Mouse (Mus musculus) MEL (cell line): ENCODE data around the gene Smagp. TPM values are rescaled to one million over a fixed set of nuclear protein-coding genes. Genes with fewer than 3 reads are reported as not detected.

Experiments
- DNase-seq: peaks from one replicate; pipeline ENCODE4 v3.0.0; 2011; ENCODE audit warnings: low read depth, low spot score
- H3K27ac ChIP-seq: 2 replicates; pipeline ENCODE4 v1.5.1; 2012; ENCODE audit warnings: low read depth, mild to moderate bottlenecking, control low read depth, low read length, moderate library complexity; ENCODE audit not compliant: control insufficient read depth
- H3K27me3 ChIP-seq, 2 experiments: fragments of 150-350 bp in 1 of 2; sonication (generic) in 1 of 2; 2 replicates each; pipeline ENCODE4 v1.6.1; 2012; ENCODE audit warnings: low read length in 2 of 2, mild to moderate bottlenecking in 2 of 2, improper control_type of control experiment in 1 of 2, moderate library complexity in 1 of 2; ENCODE audit not compliant: insufficient read depth in 2 of 2, control insufficient read depth in 1 of 2
- H3K36me3 ChIP-seq, 2 experiments: 2 replicates each; pipeline ENCODE4 v1.6.1; 2012 to 2014; ENCODE audit warnings: low read length in 2 of 2, improper control_type of control experiment in 1 of 2, inconsistent platforms in 1 of 2, mild to moderate bottlenecking in 1 of 2; ENCODE audit not compliant: insufficient read depth in 2 of 2, control insufficient read depth in 1 of 2
- H3K4me1 ChIP-seq, 2 experiments: fragments of 150-350 bp in 1 of 2; sonication (generic) in 1 of 2; 2 replicates each; pipeline ENCODE4 v1.6.1; 2012; ENCODE audit warnings: low read length in 2 of 2, improper control_type of control experiment in 1 of 2, mild to moderate bottlenecking in 1 of 2; ENCODE audit not compliant: insufficient read depth in 2 of 2, control insufficient read depth in 1 of 2
- H3K4me3 ChIP-seq, 2 experiments: fragments of 150-350 bp in 1 of 2; sonication (generic) in 1 of 2; 2 replicates each; pipeline ENCODE4 v1.5.1; 2012; ENCODE audit warnings: low read depth in 2 of 2, low read length in 2 of 2, mild to moderate bottlenecking in 2 of 2, moderate library complexity in 2 of 2, control low read depth in 1 of 2, improper control_type of control experiment in 1 of 2; ENCODE audit not compliant: control insufficient read depth in 1 of 2, insufficient read depth in 1 of 2
- H3K79me2 ChIP-seq: 2 replicates; pipeline ENCODE4 v1.6.1; 2012; ENCODE audit warnings: mild to moderate bottlenecking, low read length, moderate library complexity; ENCODE audit not compliant: control insufficient read depth, poor library complexity, insufficient read depth
- H3K9ac ChIP-seq: 2 replicates; pipeline ENCODE4 v1.6.1; 2012; ENCODE audit warnings: low read depth, mild to moderate bottlenecking, control low read depth, low read length, moderate library complexity; ENCODE audit not compliant: control insufficient read depth, poor library complexity, severe bottlenecking
- H3K9me3 ChIP-seq: fragments of 150-350 bp; sonication (generic); replicated peaks from 2 replicates; pipeline ENCODE4 v1.6.1; 2012; ENCODE audit warnings: mild to moderate bottlenecking, low read length, improper control_type of control experiment, moderate library complexity; ENCODE audit not compliant: insufficient read depth
- CHD1 ChIP-seq: IDR thresholded peaks from 2 replicates; pipeline ENCODE4 v1.6.1; 2012; ENCODE audit warnings: low read depth, mild to moderate bottlenecking, inconsistent platforms, low read length, improper control_type of control experiment
- CHD2 ChIP-seq: IDR thresholded peaks from 2 replicates; pipeline ENCODE4 v1.6.1; 2011; ENCODE audit warnings: low read length, improper control_type of control experiment
- E2F4 ChIP-seq: IDR thresholded peaks from 2 replicates; pipeline ENCODE4 v1.6.1; 2011; ENCODE audit warnings: low read depth, low read length, improper control_type of control experiment, borderline replicate concordance
- GATA1 ChIP-seq: IDR thresholded peaks from 2 replicates; pipeline ENCODE4 v1.6.1; 2011; ENCODE audit warnings: low read depth, low read length, improper control_type of control experiment
- JUND ChIP-seq: IDR thresholded peaks from 2 replicates; pipeline ENCODE4 v1.6.1; 2011; ENCODE audit warnings: low read depth, mild to moderate bottlenecking, improper control_type of control experiment, low read length
- MEF2A ChIP-seq: IDR thresholded peaks from 2 replicates; pipeline ENCODE4 v1.6.1; 2014; ENCODE audit warnings: low read depth, mild to moderate bottlenecking, inconsistent platforms, low read length, improper control_type of control experiment; ENCODE audit not compliant: poor library complexity, insufficient replicate concordance, severe bottlenecking; ENCODE audit errors: extremely low read depth
- MXI1 ChIP-seq: IDR thresholded peaks from 2 replicates; pipeline ENCODE4 v1.6.1; 2011; ENCODE audit warnings: mild to moderate bottlenecking, low read depth, low read length, improper control_type of control experiment
- MYB ChIP-seq: IDR thresholded peaks from 2 replicates; pipeline ENCODE4 v1.6.1; 2011; ENCODE audit warnings: mild to moderate bottlenecking, low read depth, low read length, improper control_type of control experiment
- NELFE ChIP-seq: IDR thresholded peaks from 2 replicates; pipeline ENCODE4 v1.6.1; 2011; ENCODE audit warnings: low read depth, low read length, improper control_type of control experiment
- POLR2A ChIP-seq, 2 experiments: IDR thresholded peaks; 2 replicates each; pipeline ENCODE4 v1.6.1; 2011 to 2012; ENCODE audit warnings: low read length in 2 of 2, mild to moderate bottlenecking in 2 of 2, control low read depth in 1 of 2, improper control_type of control experiment in 1 of 2, low read depth in 1 of 2, moderate library complexity in 1 of 2; ENCODE audit not compliant: control insufficient read depth in 1 of 2, insufficient read depth in 1 of 2, poor library complexity in 1 of 2
- POLR2AphosphoS5 ChIP-seq: IDR thresholded peaks from 2 replicates; pipeline ENCODE4 v1.6.1; 2012; ENCODE audit warnings: low read depth, borderline replicate concordance, mild to moderate bottlenecking, inconsistent platforms, low read length, moderate library complexity, mixed read lengths
- TCF12 ChIP-seq: IDR thresholded peaks from 2 replicates; pipeline ENCODE4 v1.6.1; 2014; ENCODE audit warnings: low read depth, mild to moderate bottlenecking, inconsistent platforms, low read length, improper control_type of control experiment, moderate library complexity
- UBTF ChIP-seq: IDR thresholded peaks from 2 replicates; pipeline ENCODE4 v1.6.1; 2012; ENCODE audit warnings: low read depth, mild to moderate bottlenecking, inconsistent platforms, low read length, improper control_type of control experiment, moderate library complexity, borderline replicate concordance; ENCODE audit not compliant: insufficient read depth
- USF1 ChIP-seq: IDR thresholded peaks from 2 replicates; pipeline ENCODE4 v1.6.1; 2014; ENCODE audit warnings: low read depth, mild to moderate bottlenecking, inconsistent platforms, low read length, improper control_type of control experiment, moderate library complexity
- ZC3H11A ChIP-seq: IDR thresholded peaks from 2 replicates; pipeline ENCODE4 v1.6.1; 2012; ENCODE audit warnings: low read depth, mild to moderate bottlenecking, inconsistent platforms, low read length, improper control_type of control experiment
- ZNF384 ChIP-seq: IDR thresholded peaks from 2 replicates; pipeline ENCODE4 v1.6.1; 2012; ENCODE audit warnings: low read depth, mild to moderate bottlenecking, inconsistent platforms, low read length, improper control_type of control experiment
- polyA plus RNA-seq, 2 experiments: library from polyadenylated mRNA; stranded (reverse) in 1 of 2; unstranded in 1 of 2; fragments of >175 nt in 1 of 2; fragments of >200 nt in 1 of 2; gene quantifications; 2 replicates each; pipeline versions ENCODE4 v1.2.1 to v1.2.4; 2012; ENCODE audit warnings: low replicate concordance in 2 of 2, low read depth in 1 of 2; ENCODE audit not compliant: insufficient read length in 2 of 2, insufficient read depth in 1 of 2, missing spikeins in 1 of 2
- total RNA-seq: library from RNA; depleted of rRNA; stranded (reverse); fragments of 300-350 nt; gene quantifications from 2 replicates; pipeline ENCODE4 v1.2.3, GENCODE M21; 2012

The Smagp gene
- total and polyA plus RNA-seq, 3 experiments, result 2.6 to 22.6 TPM; not detected in 1

DNA sequence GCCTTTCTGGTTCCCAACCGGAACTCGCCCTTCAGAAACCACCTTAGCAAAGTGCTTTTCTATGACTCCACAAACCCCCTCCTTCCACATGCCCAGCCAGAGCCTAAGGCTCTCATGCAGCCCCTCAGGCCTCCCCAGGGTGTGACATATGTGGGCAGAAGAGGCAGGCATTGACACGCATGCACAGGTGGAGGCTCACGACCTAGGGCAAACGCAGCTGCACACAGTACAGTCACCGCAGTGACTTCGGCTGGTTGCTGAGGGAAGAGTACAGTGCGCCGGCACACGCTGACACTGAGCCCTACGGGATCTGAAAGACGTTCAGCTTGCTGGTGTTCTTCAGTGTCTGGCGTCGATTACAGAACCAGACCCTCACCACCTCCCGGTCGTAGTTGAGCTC is 58.8 kb downstream of the Smagp start:
- Histone ChIP-seq H3K36me3 (no peaks in the 10 kb centered on the region; a peak in 1 of 4 replicates), H3K27me3 (no peaks in the 10 kb centered on the region; a peak in 1 of 4 replicates)
- TF ChIP-seq USF1, result no peak
- TF ChIP-seq MXI1, result no peak
- TF ChIP-seq, all 39 proteins: peak for 0
- Histone ChIP-seq H3K9ac (no peak overlapping the region), H3K79me2 (no peaks in the 10 kb centered on the region), H3K27ac (no peak overlapping the region), H3K4me1 (peaks cover 3 to 4% of the 10 kb centered on the region in 2 experiments; a peak in 1 of 4 replicates), H3K4me3 (no peak overlapping the region), H3K9me3 (no peaks in the 10 kb centered on the region)
- DNase-seq, result no peak

DNA sequence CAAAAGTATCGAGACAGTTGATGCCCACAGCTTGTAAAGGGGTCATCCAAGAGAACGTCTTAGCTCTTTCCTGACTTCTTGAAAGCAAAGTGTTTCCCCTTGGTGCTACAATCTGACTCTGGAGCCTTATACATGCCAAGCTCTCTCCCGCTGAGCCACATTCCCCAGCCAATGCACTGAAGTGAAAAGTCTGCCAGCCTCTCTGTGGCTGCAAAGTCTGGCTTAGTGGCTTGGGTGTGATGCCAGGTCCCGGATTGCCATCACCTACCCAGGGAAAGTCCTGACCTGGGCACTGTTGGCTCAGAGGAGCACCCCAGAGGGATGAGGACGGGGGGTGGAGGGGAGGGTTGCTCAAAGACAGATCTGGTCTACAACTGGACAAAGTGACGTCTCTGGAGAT is 59.9 kb downstream of the Smagp start:
- Histone ChIP-seq H3K4me1 (peaks cover 3 to 4% of the 10 kb centered on the region in 2 experiments; a peak in 1 of 4 replicates), H3K27ac (no peak overlapping the region), H3K4me3 (no peak overlapping the region), H3K36me3 (no peaks in the 10 kb centered on the region; a peak in 1 of 4 replicates), H3K27me3 (no peaks in the 10 kb centered on the region; a peak in 1 of 4 replicates), H3K9ac (no peak overlapping the region), H3K9me3 (no peaks in the 10 kb centered on the region), H3K79me2 (no peaks in the 10 kb centered on the region)
- no peak for DNase-seq
- TF ChIP-seq TCF12 (no peak), UBTF (no peak), CHD2 (no peak), JUND (no peak), MEF2A (no peak), CHD1 (no peak), ZC3H11A (no peak), MYB (no peak), POLR2AphosphoS5 (no peak), GATA1 (no peak), NELFE (no peak), ZNF384 (no peak), E2F4 (no peak), USF1 (no peak), POLR2A (IDR thresholded peaks at IDR 0.05; ENCODE audit: control insufficient read depth in 1 of 2, insufficient read depth in 1 of 2, low read depth in 1 of 2, low read length in 2 of 2, poor library complexity in 1 of 2) (no peak)
